Mouse (Mus musculus) stomach, postnatal 0 days (tissue): Measurements from ENCODE around the gene Anp32a.

Experiments used
- CTCF ChIP-seq: IDR thresholded peaks from 2 replicates; pipeline ENCODE4 v1.5.1; 2016; ENCODE audit warnings: antibody characterized with exemption, low read depth, mild to moderate bottlenecking, moderate library complexity
- EP300 ChIP-seq: optimal IDR thresholded peaks from 2 replicates; pipeline ENCODE3; 2016; ENCODE audit warnings: antibody characterized with exemption

DNA sequence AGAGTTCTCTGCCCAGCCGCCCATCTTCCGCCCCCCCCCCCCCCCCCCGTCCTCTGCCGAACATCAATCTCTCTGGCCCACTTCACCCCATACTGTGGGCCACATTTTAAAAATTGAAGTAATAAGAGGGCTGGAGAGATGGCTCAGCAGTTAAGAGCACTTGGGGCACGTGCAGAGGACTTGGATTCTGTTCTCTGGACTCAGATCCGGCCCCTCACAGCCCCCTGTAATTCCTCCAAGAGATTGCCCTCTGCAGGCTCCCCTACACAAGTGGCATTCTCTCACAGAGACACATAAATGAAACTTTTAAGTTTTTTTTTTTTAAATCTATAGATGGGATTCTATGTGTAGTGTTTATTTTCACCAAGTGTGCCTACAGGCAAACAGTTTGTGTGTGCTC lies 23.1 kb downstream of the Anp32a start:
- TF ChIP-seq CTCF (no peak), EP300 (no peak)
